ENCODE assay signal across 23 mouse cellular contexts in genomic region chr6:103665677-103666316, GRCm38 (mm10).
DNase-seq lines count a peak whose midpoint lies in the region; ATAC-seq and TF ChIP-seq lines count a peak whose summit lies in the region.
"Had no signal": no experiment of that assay in that cellular context is flagged by ENCODE, and none has a peak within 500 bp of the region (broad histone marks: within the 10 kb centered on the region; RNA-seq: fewer than 3 reads in every experiment).

No protein-coding gene starts in this region.

- TF ChIP-seq POLR2A in thymus, adult 2 months (IDR thresholded peaks at IDR 0.05; ENCODE audit: control insufficient read depth, extremely low read depth, insufficient read depth, low read length, poor library complexity) = no peak

- no peak overlapping the region for H3K4me3 ChIP-seq in embryonic facial prominence, embryonic 14.5 days (ENCODE audit: low read depth, low read length)
- no peak overlapping the region for H3K4me3 ChIP-seq in embryonic facial prominence, embryonic 10.5 days
- H3K4me3 ChIP-seq in hindbrain, embryonic 15.5 days = no peak overlapping the region
- no peak overlapping the region for H3K4me3 ChIP-seq in hindbrain, embryonic 10.5 days
- H3K4me3 ChIP-seq in midbrain, embryonic 16.5 days (ENCODE audit: low read depth, low read length) = no peak overlapping the region
- H3K4me3 ChIP-seq in thymus, adult 2 months (ENCODE audit: control insufficient read depth, insufficient read depth, low read length) = no peak overlapping the region
- H3K4me3 ChIP-seq: erythroblast, embryonic 14.5 days; heart, adult 2 months; intestine, embryonic 15.5 days; limb, embryonic 12.5 days; liver, embryonic 12.5 days; megakaryocyte, embryonic 14.5 days had no signal

- no peaks in the 10 kb centered on the region for H3K9me3 ChIP-seq in embryonic facial prominence, embryonic 14.5 days (ENCODE audit: control insufficient read depth, low read length)
- H3K9me3 ChIP-seq in embryonic facial prominence, embryonic 10.5 days = no peaks in the 10 kb centered on the region
- no peaks in the 10 kb centered on the region for H3K9me3 ChIP-seq in hindbrain, embryonic 15.5 days
- no peaks in the 10 kb centered on the region for H3K9me3 ChIP-seq in hindbrain, embryonic 10.5 days
- no peaks in the 10 kb centered on the region for H3K9me3 ChIP-seq in midbrain, embryonic 16.5 days (replicated peaks; ENCODE audit: control insufficient read depth, low read length, poor library complexity, severe bottlenecking)
- H3K9me3 ChIP-seq: intestine, embryonic 15.5 days; limb, embryonic 12.5 days; liver, embryonic 12.5 days; megakaryocyte, embryonic 14.5 days had no signal

- no peak for TF ChIP-seq CTCF in thymus, adult 2 months (IDR thresholded peaks at IDR 0.05; ENCODE audit: borderline replicate concordance, control insufficient read depth, extremely low read depth, insufficient read depth, low read length, poor library complexity)

- H3K36me3 ChIP-seq in embryonic facial prominence, embryonic 14.5 days (ENCODE audit: control insufficient read depth, insufficient read depth, low read length) = no peaks in the 10 kb centered on the region
- H3K36me3 ChIP-seq in embryonic facial prominence, embryonic 10.5 days (replicated peaks) = no peaks in the 10 kb centered on the region
- peaks cover 14% of the 10 kb centered on the region for H3K36me3 ChIP-seq in hindbrain, embryonic 15.5 days
- H3K36me3 ChIP-seq in hindbrain, embryonic 10.5 days = no peaks in the 10 kb centered on the region
- H3K36me3 ChIP-seq in midbrain, embryonic 16.5 days (ENCODE audit: control insufficient read depth, insufficient read depth, low read length) = peaks cover 10% of the 10 kb centered on the region; the same call in 1 of the 2 replicates
- H3K36me3 ChIP-seq in thymus, adult 2 months (ENCODE audit: control insufficient read depth, insufficient read depth, low read length) = no peaks in the 10 kb centered on the region
- H3K36me3 ChIP-seq: intestine, embryonic 15.5 days; limb, embryonic 12.5 days; liver, embryonic 12.5 days had no signal

- H3K4me1 ChIP-seq in embryonic facial prominence, embryonic 14.5 days (ENCODE audit: control insufficient read depth, insufficient read depth, low read length) = no peaks in the 10 kb centered on the region
- no peaks in the 10 kb centered on the region for H3K4me1 ChIP-seq in embryonic facial prominence, embryonic 10.5 days
- H3K4me1 ChIP-seq in hindbrain, embryonic 15.5 days (replicated peaks) = peaks cover 12% of the 10 kb centered on the region; the same call in 1 of the 2 replicates
- H3K4me1 ChIP-seq in hindbrain, embryonic 10.5 days (replicated peaks) = peaks cover 7% of the 10 kb centered on the region
- H3K4me1 ChIP-seq in midbrain, embryonic 16.5 days (ENCODE audit: control insufficient read depth, insufficient read depth, low read length) = peaks cover 13% of the 10 kb centered on the region
- no peaks in the 10 kb centered on the region for H3K4me1 ChIP-seq in thymus, adult 2 months (replicated peaks; ENCODE audit: control insufficient read depth, insufficient read depth, low read length)
- H3K4me1 ChIP-seq: intestine, embryonic 15.5 days; limb, embryonic 12.5 days; liver, embryonic 12.5 days had no signal

- H3K27me3 ChIP-seq in embryonic facial prominence, embryonic 14.5 days (replicated peaks; ENCODE audit: control insufficient read depth, insufficient read depth, low read length) = no peaks in the 10 kb centered on the region
- no peaks in the 10 kb centered on the region for H3K27me3 ChIP-seq in embryonic facial prominence, embryonic 10.5 days (replicated peaks; ENCODE audit: low read depth, poor library complexity, severe bottlenecking)
- H3K27me3 ChIP-seq in hindbrain, embryonic 15.5 days = no peaks in the 10 kb centered on the region
- no peaks in the 10 kb centered on the region for H3K27me3 ChIP-seq in hindbrain, embryonic 10.5 days (ENCODE audit: insufficient read depth, poor library complexity, severe bottlenecking)
- no peaks in the 10 kb centered on the region for H3K27me3 ChIP-seq in midbrain, embryonic 16.5 days (ENCODE audit: control insufficient read depth, insufficient read depth, low read depth, low read length)
- no peaks in the 10 kb centered on the region for H3K27me3 ChIP-seq in thymus, adult 2 months (ENCODE audit: control insufficient read depth, insufficient read depth, low read length)
- H3K27me3 ChIP-seq: intestine, embryonic 15.5 days; limb, embryonic 12.5 days; liver, embryonic 12.5 days; megakaryocyte, embryonic 14.5 days; Patski had no signal

- 71% methylated on average over 9 of the region's 9 CpGs for WGBS in embryonic facial prominence, embryonic 14.5 days
- 88% methylated on average over 9 of the region's 9 CpGs for WGBS in embryonic facial prominence, embryonic 10.5 days
- WGBS in hindbrain, embryonic 15.5 days = 59% methylated on average over 9 of the region's 9 CpGs
- WGBS in hindbrain, embryonic 10.5 days = 89% methylated on average over 9 of the region's 9 CpGs
- 47% methylated on average over 9 of the region's 9 CpGs for WGBS in midbrain, embryonic 16.5 days
- 96% methylated on average over 9 of the region's 9 CpGs for WGBS in thymus, adult 2 months

- H3K4me2 ChIP-seq in embryonic facial prominence, embryonic 14.5 days (ENCODE audit: low read depth, low read length) = no peak overlapping the region
- no peak overlapping the region for H3K4me2 ChIP-seq in hindbrain, embryonic 15.5 days
- no peak overlapping the region for H3K4me2 ChIP-seq in midbrain, embryonic 16.5 days (ENCODE audit: low read length)
- H3K4me2 ChIP-seq: intestine, embryonic 15.5 days; limb, embryonic 12.5 days; liver, embryonic 12.5 days had no signal

- no peak for ATAC-seq in embryonic facial prominence, embryonic 14.5 days (ENCODE audit: low read depth)
- ATAC-seq in hindbrain, embryonic 15.5 days (ENCODE audit: low FRiP score, low read depth) = no peak
- no peak for ATAC-seq in midbrain, embryonic 16.5 days
- ATAC-seq: intestine, embryonic 15.5 days; liver, embryonic 12.5 days; Patski had no signal

- peak; percentile 10 for DNase-seq in embryonic facial prominence, embryonic 14.5 days (ENCODE audit: low spot score)
- DNase-seq in embryonic facial prominence, embryonic 10.5 days (ENCODE audit: low spot score) = no peak
- DNase-seq in hindbrain, embryonic 10.5 days (ENCODE audit: low spot score) = no peak
- DNase-seq in brain, embryonic 18.5 days (ENCODE audit: low read depth, low spot score) = peak; percentile 55
- no peak for DNase-seq in thymus, postnatal 14 days
- DNase-seq in thymus, adult 2 months = no peak
- DNase-seq: adrenal gland, postnatal 36 days; cerebellum, adult 9-10 months; gastrocnemius, postnatal 25 days; heart, adult 2 months; heart, postnatal 36 days; kidney, adult 9 months; kidney, postnatal 25 days; lung, adult 2 months had no signal

- no peak overlapping the region for H3K9ac ChIP-seq in embryonic facial prominence, embryonic 14.5 days (ENCODE audit: low read depth, low read length)
- no peak overlapping the region for H3K9ac ChIP-seq in hindbrain, embryonic 15.5 days
- H3K9ac ChIP-seq in midbrain, embryonic 16.5 days (ENCODE audit: low read depth, low read length) = no peak overlapping the region
- H3K9ac ChIP-seq: intestine, embryonic 15.5 days; limb, embryonic 12.5 days; liver, embryonic 12.5 days had no signal

- no peak overlapping the region for H3K27ac ChIP-seq in embryonic facial prominence, embryonic 14.5 days (replicated peaks; ENCODE audit: low read depth, low read length)
- H3K27ac ChIP-seq in embryonic facial prominence, embryonic 10.5 days (replicated peaks) = no peak overlapping the region
- H3K27ac ChIP-seq in hindbrain, embryonic 15.5 days (replicated peaks) = peak overlapping the region; percentile 68
- H3K27ac ChIP-seq in hindbrain, embryonic 10.5 days = no peak overlapping the region
- H3K27ac ChIP-seq in midbrain, embryonic 16.5 days (ENCODE audit: low read length) = peak overlapping the region; percentile 69
- H3K27ac ChIP-seq in thymus, adult 2 months (ENCODE audit: control insufficient read depth, insufficient read depth, low read length) = no peak overlapping the region
- H3K27ac ChIP-seq: heart, adult 2 months; intestine, embryonic 15.5 days; limb, embryonic 12.5 days; liver, embryonic 12.5 days; stomach, postnatal 0 days had no signal

Comparison
In these comparisons a context has a peak if more than half of its experiments do, and no peak if none do; other contexts are left out.
1. DNase-seq: peak in embryonic facial prominence, embryonic 14.5 days (single experiment) and brain, embryonic 18.5 days (single experiment); none in embryonic facial prominence, embryonic 10.5 days (single experiment), hindbrain, embryonic 10.5 days (single experiment), thymus, postnatal 14 days (single experiment) and thymus, adult 2 months (single experiment).
2. H3K27ac ChIP-seq: peak in hindbrain, embryonic 15.5 days (single experiment) and midbrain, embryonic 16.5 days (single experiment); none in embryonic facial prominence, embryonic 14.5 days (single experiment), embryonic facial prominence, embryonic 10.5 days (single experiment), hindbrain, embryonic 10.5 days (single experiment) and thymus, adult 2 months (single experiment).